Mouse (Mus musculus) stomach, adult 2 months (tissue): Measurements from ENCODE around the gene Dusp23. TPM values are rescaled to one million over a fixed set of nuclear protein-coding genes. Genes with fewer than 3 reads are reported as not detected.

Experiments used
- polyA plus RNA-seq: library from polyadenylated mRNA; depleted of rRNA; stranded (reverse); fragments of >200 nt; gene quantifications from 2 replicates; pipeline ENCODE4 v1.2.3, GENCODE M21; 2012; rRNA removed

The Dusp23 gene
- polyA plus RNA-seq = 15.7 and 21.8 TPM in 2 replicates

GRCm38 (mm10) chr1:172632451-172633326, at the start of gene Dusp23:
Dusp23 (minus strand) TSS chr1:172632962.

GRCm38 (mm10) chr1:172602326-172602725, 30.4 kb downstream of the Dusp23 start, which contains the start of gene Fcrl6:
Fcrl6 (minus strand) TSS chr1:172602551.

GRCm38 (mm10) chr1:172590385-172590784, 42.4 kb downstream of the Dusp23 start, which contains the start of gene Slamf8:
Slamf8 (minus strand) TSS chr1:172590568.

Other genes with a start within 250 kb of the Dusp23 start
- 4.5 and 5.6 TPM in 2 replicates for gene Slamf9, start 157.6 kb downstream of the Dusp23 start, polyA plus RNA-seq
- 144 and 156 TPM in 2 replicates for gene Igsf9, start 151.2 kb downstream of the Dusp23 start, polyA plus RNA-seq
- gene Tagln2, start 132.9 kb downstream of the Dusp23 start, polyA plus RNA-seq = 605 and 729 TPM in 2 replicates
- 3.8 and 4.0 TPM in 2 replicates for gene Cfap45, start 112.2 kb downstream of the Dusp23 start, polyA plus RNA-seq
- gene Vsig8, start 77.0 kb downstream of the Dusp23 start, polyA plus RNA-seq = 31.8 and 65.5 TPM in 2 replicates
- 0.42 and 0.81 TPM in 2 replicates for gene Slamf8, start 42.4 kb downstream of the Dusp23 start, polyA plus RNA-seq
- gene Fcrl6, start 30.4 kb downstream of the Dusp23 start, polyA plus RNA-seq = not detected in 2 replicates
- gene Crp, start 65.1 kb upstream of the Dusp23 start, polyA plus RNA-seq = 0.04 TPM in 2 replicates